ENCODE assay signal across 12 mouse cellular contexts in the genomic region with DNA sequence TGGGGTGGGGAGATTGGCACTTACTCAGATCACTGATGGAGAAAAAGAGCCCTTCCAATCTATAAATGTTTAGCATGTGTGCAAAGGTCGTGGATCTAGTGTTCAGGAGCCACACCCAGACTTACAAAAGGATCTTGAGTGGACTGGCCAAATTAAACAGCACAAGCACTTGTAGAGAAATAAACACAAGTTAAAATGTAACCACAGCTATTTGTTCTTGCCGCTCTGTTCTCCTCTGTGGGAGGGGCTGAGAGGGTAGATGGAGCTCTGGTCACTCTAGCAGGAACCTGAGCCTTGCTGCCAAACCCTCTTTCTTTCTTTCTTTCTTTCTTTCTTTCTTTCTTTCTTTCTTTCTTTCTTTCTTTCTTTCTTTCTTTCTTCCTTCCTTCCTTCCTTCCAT. TPM values are rescaled to one million over a fixed set of nuclear protein-coding genes. Genes with fewer than 3 reads are reported as not detected.
A peak's percentile ranks its signal among the peaks of the same experiment; 100 is the strongest.
DNase-seq lines count a peak whose midpoint lies in the region; ATAC-seq and TF ChIP-seq lines count a peak whose summit lies in the region.
"Had no signal": no experiment of that assay in that cellular context is flagged by ENCODE, and none has a peak within 500 bp of the region (broad histone marks: within the 10 kb centered on the region; RNA-seq: fewer than 3 reads in every experiment).

No protein-coding gene starts in this region.

- H3K27me3 ChIP-seq in Patski = no peaks in the 10 kb centered on the region
- no peaks in the 10 kb centered on the region for H3K27me3 ChIP-seq in intestine, postnatal 0 days (replicated peaks; ENCODE audit: control insufficient read depth, insufficient read depth, low read length)
- H3K27me3 ChIP-seq in heart, embryonic 12.5 days (replicated peaks) = no peaks in the 10 kb centered on the region

- in situ Hi-C loops in Patski (cut with MboI; ENCODE audit: low pct_unique_long_range_greater_than_20kb) = loop anchor here (5.0 kb wide), 1 partner anchor 205 kb away; no protein-coding TSS in a partner anchor

- no peak overlapping the region for H3K4me2 ChIP-seq in intestine, postnatal 0 days (replicated peaks; ENCODE audit: low read depth)
- H3K4me2 ChIP-seq in heart, embryonic 12.5 days = no peak overlapping the region

- H3K4me1 ChIP-seq in intestine, postnatal 0 days (replicated peaks; ENCODE audit: control insufficient read depth, insufficient read depth, low read length) = peaks cover 10% of the 10 kb centered on the region
- H3K4me1 ChIP-seq in heart, embryonic 12.5 days (replicated peaks) = peaks cover 23% of the 10 kb centered on the region

- CTCF ChIA-PET in Patski (lab: Charles Lee) = interaction anchor here (0.7 to 5.4 kb wide), 14 partner anchors 8 to 308 kb away, joined by 3 to 29 read pairs (median 4); a partner anchor contains a TSS

- DNase-seq in Patski (ENCODE audit: low read depth, low spot score) = no peak
- peak; percentile 62 to 90 for DNase-seq in kidney, postnatal 36 days
- peak; percentile 33 to 46 for DNase-seq in lung, postnatal 4 days
- no peak for DNase-seq in left cerebral cortex, postnatal 36 days (ENCODE audit: low spot score in 2 of 2)
- no peak for DNase-seq in spleen, postnatal 36 days (ENCODE audit: low spot score in 2 of 2)
- DNase-seq: thymus, postnatal 14 days had no signal

- H3K36me3 ChIP-seq in intestine, postnatal 0 days (ENCODE audit: control insufficient read depth, insufficient read depth) = no peaks in the 10 kb centered on the region
- no peaks in the 10 kb centered on the region for H3K36me3 ChIP-seq in heart, embryonic 12.5 days

- POLR2A ChIA-PET in Patski (lab: Charles Lee) = interaction anchor here (0.8 to 1.2 kb wide), 2 partner anchors 182 to 207 kb away, joined by 3 to 6 read pairs; no protein-coding TSS in a partner anchor

- no peak overlapping the region for H3K4me3 ChIP-seq in intestine, postnatal 0 days (ENCODE audit: low read depth, low read length)
- H3K4me3 ChIP-seq in heart, embryonic 12.5 days = no peak overlapping the region

- H3K9ac ChIP-seq in intestine, postnatal 0 days (ENCODE audit: low read depth, low read length) = no peak overlapping the region
- H3K9ac ChIP-seq in heart, embryonic 12.5 days = no peak overlapping the region

- no peak overlapping the region for H3K27ac ChIP-seq in intestine, postnatal 0 days (ENCODE audit: low read depth, low read length)
- no peak overlapping the region for H3K27ac ChIP-seq in heart, embryonic 12.5 days (ENCODE audit: poor library complexity, severe bottlenecking)

- TF ChIP-seq CTCF in Patski (IDR thresholded peaks at IDR 0.05) = no peak
- TF ChIP-seq CTCF in intestine, postnatal 0 days (IDR thresholded peaks at IDR 0.05; ENCODE audit: low read depth) = no peak

- intact Hi-C loops in left cerebral cortex, postnatal 36 days (cut with DNase I) = loop anchor here (10.0 kb wide), 1 partner anchor 178 kb away; a partner anchor contains a TSS

- ATAC-seq in Patski = peak; percentile 51
- peak; percentile 70 for ATAC-seq in intestine, postnatal 0 days
- no peak for ATAC-seq in heart, embryonic 12.5 days (ENCODE audit: insufficient number of reproducible peaks, low FRiP score)

- H3K9me3 ChIP-seq in intestine, postnatal 0 days (ENCODE audit: control insufficient read depth) = no peaks in the 10 kb centered on the region
- H3K9me3 ChIP-seq in heart, embryonic 12.5 days (replicated peaks) = peaks cover 4% of the 10 kb centered on the region; the same call in 1 of the 2 replicates

- WGBS in intestine, postnatal 0 days = 2% methylated on average over 2 of the region's 2 CpGs
- 53% methylated on average over 2 of the region's 2 CpGs for WGBS in heart, embryonic 12.5 days

RNA-seq across cellular contexts. Expression of a gene that starts 20.7 kb away (rescaled TPM):
- polyA plus RNA-seq in Patski (2021) = 25.3 TPM
- polyA plus RNA-seq in intestine, postnatal 0 days (2015; fragmentation: Nextera tagmentation; extraction: Ambion mirVana) = 11.2 and 12.1 TPM in 2 replicates
- polyA plus RNA-seq in heart, embryonic 12.5 days (2016; fragmentation: Nextera tagmentation; extraction: Ambion mirVana) = 12.0 and 12.7 TPM in 2 replicates
- total RNA-seq in left cerebral cortex, postnatal 36 days (2021) = 10 to 100 TPM; 37.9 to 38.3 TPM

RNA-seq across cellular contexts. Expression of a gene that starts 33.4 kb away (rescaled TPM):
- 136 TPM for polyA plus RNA-seq in Patski (2021)
- polyA plus RNA-seq in intestine, postnatal 0 days (2015; fragmentation: Nextera tagmentation; extraction: Ambion mirVana) = 93.2 and 103 TPM in 2 replicates
- polyA plus RNA-seq in heart, embryonic 12.5 days (2016; fragmentation: Nextera tagmentation; extraction: Ambion mirVana) = 88.1 and 90.2 TPM in 2 replicates
- total RNA-seq in left cerebral cortex, postnatal 36 days (2021) = 10 to 100 TPM; 88.3 to 91.7 TPM

RNA-seq across cellular contexts. Expression of a gene that starts 51.6 kb away (rescaled TPM):
- 0.42 TPM for polyA plus RNA-seq in Patski (2021)
- polyA plus RNA-seq in intestine, postnatal 0 days (2015; fragmentation: Nextera tagmentation; extraction: Ambion mirVana) = 10.5 and 11.2 TPM in 2 replicates
- polyA plus RNA-seq in heart, embryonic 12.5 days (2016; fragmentation: Nextera tagmentation; extraction: Ambion mirVana) = not detected in 2 replicates
- total RNA-seq in left cerebral cortex, postnatal 36 days (2021) = not detected
- total RNA-seq: left cerebral cortex, postnatal 14 days; megakaryocyte, adult 5-6 weeks had no signal
- polyA plus RNA-seq: cortical plate, adult 2 months; heart, embryonic 14.5 days had no signal

Comparison
In these comparisons a context has a peak if more than half of its experiments do, and no peak if none do; other contexts are left out.
1. DNase-seq: peak in kidney, postnatal 36 days (2 of 2) and lung, postnatal 4 days (2 of 2); none in Patski (single experiment), left cerebral cortex, postnatal 36 days (0 of 2) and spleen, postnatal 36 days (0 of 2).